Mouse (Mus musculus): ENCODE data around the gene Trpm6.

Gene Trpm6

DNA sequence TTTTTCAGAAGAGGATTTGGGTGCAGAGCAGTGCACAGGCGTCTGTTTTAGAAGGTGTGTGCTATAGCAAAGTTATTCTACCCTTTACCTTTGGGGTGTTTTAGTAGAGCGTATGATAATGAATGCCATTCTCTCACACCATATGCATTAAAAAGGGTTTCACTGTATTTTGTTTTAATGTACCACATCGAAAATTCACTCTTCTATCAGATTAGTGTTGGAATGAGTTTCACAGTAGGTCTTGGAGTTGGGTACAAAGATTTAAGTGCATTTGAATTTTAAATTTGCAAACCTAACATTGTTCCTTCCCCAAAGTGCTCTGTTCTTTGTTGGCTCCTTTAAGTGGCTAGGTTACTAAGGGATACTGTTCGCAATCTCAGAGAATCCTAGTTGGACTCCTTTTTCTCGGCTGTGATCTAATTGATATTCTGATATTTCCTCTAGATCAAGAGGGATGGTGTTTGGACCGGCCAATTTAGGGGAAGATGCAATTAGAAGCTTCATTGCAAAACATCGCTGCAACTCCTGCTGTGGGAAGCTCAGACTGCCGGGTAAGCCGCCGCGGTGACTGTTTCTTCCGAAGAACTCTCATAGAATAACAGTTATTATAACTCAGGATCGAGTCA lies 138.8 kb downstream of the Trpm6 start:
- no peak for DNase-seq (ENCODE audit: low spot score in 2 of 2)

DNA sequence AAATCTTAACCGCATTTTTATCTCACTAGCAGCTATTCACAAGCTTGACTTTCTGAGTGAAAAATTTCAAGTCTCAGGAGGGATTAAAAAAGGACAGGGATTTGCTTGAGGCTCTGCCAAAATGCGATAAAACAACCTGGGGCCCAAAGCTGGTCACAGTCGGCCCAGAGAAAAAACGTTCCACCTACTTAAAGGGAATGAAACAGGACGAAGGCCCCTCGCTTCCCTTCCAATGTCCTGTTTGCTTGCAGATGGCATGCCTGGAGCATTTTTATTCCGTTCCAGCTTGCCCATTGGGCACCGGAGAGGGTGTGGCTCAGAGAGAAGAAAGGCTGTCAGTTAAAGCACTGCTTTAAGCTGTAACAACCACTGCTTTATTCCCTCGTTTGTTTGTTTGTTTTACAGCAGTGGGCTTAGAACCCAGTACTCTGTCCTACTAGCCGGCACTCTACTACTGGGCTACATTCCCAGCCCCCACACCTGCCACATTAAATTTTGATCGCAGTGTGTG lies 139.4 kb downstream of the Trpm6 start:
- no peak for DNase-seq (ENCODE audit: low spot score in 2 of 2)

DNA sequence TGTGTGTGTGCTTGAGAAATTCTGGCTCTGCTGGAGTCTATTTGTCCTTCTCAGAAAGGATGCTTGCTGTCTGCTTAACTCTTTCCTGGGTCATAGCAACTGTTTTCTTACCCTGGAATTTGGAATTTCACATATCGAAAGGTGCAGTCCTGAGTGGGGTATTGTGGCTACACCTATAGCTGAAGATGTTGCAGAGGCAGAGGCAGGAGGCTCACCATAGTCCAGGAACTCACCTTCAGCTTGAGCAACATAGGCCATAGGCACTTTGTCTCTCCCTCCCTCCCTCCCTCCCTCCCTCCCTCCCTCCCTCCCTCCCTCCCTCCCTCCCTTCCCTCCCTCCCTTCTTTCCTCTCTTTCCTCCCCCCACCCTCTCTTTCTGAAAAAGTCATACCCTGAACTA lies 139.8 kb downstream of the Trpm6 start:
- no peak for DNase-seq (ENCODE audit: low spot score in 2 of 2)

DNA sequence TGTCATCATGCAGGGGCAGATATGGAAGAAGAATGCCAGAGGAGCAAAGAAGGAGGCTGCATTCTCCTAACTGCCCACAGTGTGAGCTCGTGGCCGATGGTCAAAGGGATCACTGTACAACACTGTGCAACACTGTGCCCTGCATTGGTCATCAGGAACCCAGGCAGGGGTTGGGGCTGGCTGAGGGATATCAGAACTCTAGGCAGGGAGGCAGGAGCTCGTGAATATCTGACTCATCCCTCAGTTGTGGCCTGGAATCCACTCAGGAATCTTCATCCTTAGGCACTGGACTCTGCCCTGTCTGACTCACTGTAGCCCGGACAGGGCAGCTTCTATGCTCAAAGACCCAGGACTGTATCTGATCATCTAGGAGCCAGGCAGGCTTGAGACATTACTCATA lies 140.4 kb downstream of the Trpm6 start:
- no peak for DNase-seq (ENCODE audit: low spot score in 2 of 2)

DNA sequence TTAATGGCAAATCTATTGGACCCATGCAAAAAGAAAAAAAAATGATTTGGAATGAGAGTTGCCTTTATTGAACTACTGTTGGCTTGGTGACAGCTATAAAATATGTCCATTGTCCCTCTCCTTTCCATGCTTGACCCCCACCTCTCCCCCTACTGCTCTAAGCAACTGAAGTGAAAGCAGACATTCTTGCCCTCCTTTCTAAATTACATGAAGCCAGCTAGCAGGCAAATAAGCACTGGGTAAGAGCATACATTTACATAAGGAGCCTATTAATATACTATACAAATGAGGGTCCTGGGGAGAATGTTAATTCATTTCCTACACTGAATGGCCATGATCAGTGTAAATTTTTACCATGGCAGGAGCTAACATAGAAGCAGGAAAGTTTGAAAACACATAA lies 148.5 kb downstream of the Trpm6 start:
- DNase-seq (ENCODE audit: low spot score in 2 of 2): no peak

DNA sequence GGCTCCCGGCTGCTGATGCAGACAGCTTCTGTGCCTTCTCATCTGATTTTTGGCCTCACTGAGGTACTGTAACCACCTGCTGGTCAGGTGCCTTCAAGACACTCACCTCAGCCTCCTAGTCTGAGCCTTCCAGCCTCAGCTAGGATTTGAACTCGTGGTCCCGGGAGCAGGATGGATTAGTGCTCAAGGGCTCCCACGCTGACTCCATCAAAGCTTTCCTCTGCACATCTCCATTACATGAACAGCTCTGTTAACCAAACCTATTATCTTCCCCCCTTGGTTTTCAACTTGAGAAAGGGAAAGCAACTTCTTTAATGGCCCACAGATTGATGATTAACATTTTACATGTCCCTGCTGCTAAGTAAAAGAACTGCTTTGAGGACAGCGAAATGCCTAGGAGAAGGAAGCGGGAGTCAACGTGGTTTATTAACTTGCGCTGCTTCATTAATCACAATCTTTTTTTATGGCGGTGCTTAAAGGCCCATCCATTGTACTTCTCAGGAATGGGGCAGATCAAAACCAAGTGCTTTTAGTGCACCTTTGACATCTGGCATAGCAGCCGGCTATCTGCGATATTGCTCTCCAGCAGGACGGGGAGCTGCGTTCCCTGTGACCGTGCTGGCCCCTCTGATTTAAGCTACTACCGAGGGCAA lies 152.4 kb downstream of the Trpm6 start:
- DNase-seq (ENCODE audit: low spot score in 2 of 2): no peak

DNA sequence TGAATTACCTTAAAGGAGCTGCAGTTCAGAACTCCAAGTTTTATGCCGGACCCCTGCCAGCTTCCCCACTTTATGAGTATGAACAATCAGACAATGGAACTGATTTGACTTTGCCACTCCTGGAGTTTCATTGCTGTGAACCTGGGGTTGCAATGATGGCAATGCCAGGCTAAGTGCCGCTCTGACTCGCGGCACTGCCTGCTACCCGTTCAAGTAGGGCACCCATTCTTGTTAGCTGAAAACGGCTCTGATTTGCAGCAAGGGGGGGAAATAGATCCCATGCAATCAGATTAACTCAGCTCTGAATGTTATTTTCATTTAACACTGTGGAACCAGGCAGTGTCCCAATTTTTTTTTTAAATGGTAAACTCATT lies 152.9 kb downstream of the Trpm6 start:
- no peak for DNase-seq (ENCODE audit: low spot score in 2 of 2)

DNA sequence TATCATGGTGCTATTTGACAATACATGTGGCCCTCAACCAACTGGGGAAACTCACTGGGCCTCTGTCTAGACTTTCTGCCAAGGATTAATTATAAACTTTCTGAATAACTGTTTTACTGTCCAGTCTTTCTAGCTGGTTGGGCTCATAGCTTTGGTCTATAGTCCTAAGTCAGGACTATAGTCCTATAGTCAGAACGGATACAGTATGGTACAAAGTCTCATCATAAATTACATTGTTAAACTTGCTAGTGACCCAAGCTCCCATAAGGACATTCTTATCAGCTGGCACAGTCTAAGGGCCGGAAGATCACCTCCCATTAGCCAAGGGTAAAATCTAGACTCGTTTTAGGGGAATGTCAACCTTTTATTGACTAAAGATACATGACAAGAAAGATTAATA lies 155.7 kb downstream of the Trpm6 start:
- no peak for DNase-seq (ENCODE audit: low spot score in 2 of 2)

DNA sequence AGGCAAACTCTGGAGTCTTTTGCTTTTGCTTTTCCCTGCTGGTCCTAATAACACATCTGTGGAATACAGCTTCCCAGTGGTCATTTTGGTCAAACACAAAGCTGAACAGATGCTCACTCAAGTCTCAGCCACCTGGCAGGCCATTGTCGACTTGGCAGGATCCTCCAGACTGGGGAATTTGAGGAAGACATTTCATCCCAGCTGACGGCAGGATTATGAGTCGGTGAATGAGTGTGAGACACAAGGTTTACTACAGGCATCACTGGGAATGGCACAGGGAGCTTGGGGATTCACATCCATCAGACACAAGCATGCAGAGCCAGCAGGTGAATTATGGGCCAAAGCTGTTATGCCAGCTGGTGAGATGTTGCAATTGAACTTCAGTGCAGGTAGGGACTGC lies 159.9 kb downstream of the Trpm6 start:
- no peak for DNase-seq (ENCODE audit: low spot score in 2 of 2)

DNA sequence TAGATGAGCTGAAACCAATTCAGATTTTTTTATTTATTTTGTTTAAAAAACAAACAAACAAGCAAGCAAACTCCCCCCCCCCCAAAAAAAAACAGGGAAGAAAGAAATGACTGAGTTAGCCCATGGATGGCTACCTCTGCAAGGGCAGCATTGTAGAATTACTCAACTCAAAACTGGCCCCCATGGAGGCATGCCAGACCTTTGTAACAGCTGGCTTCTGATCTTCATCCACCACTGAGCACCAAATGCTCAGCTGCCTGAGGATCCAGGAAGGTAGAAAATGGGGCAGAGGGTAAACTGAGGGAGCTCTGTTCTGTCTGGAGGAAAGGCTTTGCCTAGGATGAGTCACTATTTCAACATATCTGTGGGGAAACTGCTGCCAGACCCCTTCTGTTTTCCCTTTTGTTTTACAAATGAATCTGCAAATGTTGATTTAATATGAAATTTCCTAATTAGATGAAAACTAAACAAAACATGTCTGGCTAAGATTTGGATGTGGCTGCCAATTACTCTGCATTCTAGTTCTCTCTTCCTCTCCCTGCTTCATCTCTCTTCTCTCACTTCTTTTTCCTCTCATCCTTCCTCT lies 162.1 kb downstream of the Trpm6 start:
- no peak for DNase-seq (ENCODE audit: low spot score in 2 of 2)

DNA sequence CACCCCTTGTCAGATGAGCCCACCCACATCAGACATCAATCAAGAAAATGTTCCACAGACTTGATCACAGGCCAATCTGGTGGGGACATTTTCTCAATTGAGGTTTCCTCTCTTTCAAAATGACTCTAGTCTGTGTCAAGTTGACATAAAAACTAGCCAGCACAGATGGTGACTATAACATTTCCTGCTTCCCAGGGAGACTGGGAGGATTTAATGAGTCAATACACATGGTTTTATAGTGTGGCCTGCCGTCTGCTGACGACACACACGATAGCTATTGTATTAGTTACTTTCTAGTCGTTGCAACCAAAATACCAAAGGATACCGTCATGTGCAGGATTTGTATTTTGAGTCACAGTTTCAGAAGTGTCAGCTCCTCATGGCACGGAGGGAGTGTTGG lies 191.6 kb downstream of the Trpm6 start:
- no peak for DNase-seq (ENCODE audit: low spot score in 2 of 2)
